Mouse (Mus musculus): ENCODE measurements around the gene Top2a. TPM values are rescaled to one million over a fixed set of nuclear protein-coding genes. Genes with fewer than 3 reads are reported as not detected.

The Top2a gene
- total and polyA plus RNA-seq, 2 experiments from 2014 or later, result 19.7 to 40.7 TPM

GRCm38 (mm10) chr11:98949242-98949957 is 74.6 kb downstream of the Top2a start:
- 76% methylated on average over 12 of the region's 12 CpGs for WGBS

DNA sequence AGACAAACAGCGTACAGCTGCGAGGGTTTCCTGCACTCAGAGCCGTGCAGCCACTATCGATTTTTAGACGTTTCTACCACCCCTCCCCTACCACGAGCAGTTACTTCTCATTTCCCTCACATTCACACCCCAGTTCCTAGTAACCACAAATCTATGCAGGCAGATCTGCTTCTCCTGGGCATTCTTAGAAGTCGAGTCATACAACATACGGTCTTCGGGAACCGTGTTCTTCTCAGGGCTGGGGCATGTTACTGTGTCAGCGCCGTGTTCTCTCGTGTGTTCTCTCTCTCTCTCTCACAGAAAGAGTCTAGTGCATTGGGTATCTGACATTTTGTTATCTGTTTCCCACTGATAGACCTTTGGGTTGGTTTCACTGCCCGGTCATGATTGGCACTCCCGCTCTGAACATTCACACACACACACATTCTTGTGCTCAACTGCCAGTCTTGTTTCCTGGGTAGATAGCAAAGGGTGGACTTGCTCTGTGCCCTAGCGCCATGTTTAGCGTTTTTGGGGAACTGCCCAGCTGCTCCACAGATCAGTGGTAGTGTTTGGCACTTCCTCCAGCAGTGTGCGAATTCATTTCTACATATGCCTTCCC is 75.9 kb downstream of the Top2a start:
- H3K27ac ChIP-seq (ENCODE audit: low read depth, low read length), result no peak overlapping the region
- DNase-seq, result no peak
- 0 out of 2 replicates have a peak, but pooled peaks cover 3% of the 10 kb centered on the region for H3K36me3 ChIP-seq (ENCODE audit: insufficient read depth)
- no peaks in the 10 kb centered on the region for H3K4me1 ChIP-seq (ENCODE audit: insufficient read depth)
- no peak for TF ChIP-seq CTCF (IDR thresholded peaks at IDR 0.05; ENCODE audit: low read depth)
- no peaks in the 10 kb centered on the region for H3K9me3 ChIP-seq (ENCODE audit: low read length)
- H3K9ac ChIP-seq, result no peak overlapping the region
- H3K4me2 ChIP-seq (ENCODE audit: low read depth), result no peak overlapping the region
- H3K27me3 ChIP-seq (ENCODE audit: insufficient read depth, low read length), result no peaks in the 10 kb centered on the region
- no peak overlapping the region for H3K4me3 ChIP-seq (ENCODE audit: low read depth, low read length)
- 86% methylated on average over 18 of the region's 18 CpGs for WGBS
- no peak for ATAC-seq

More at GRCm38 (mm10) chr11:98949242-98949957, 74.6 kb downstream of the Top2a start:
- Histone ChIP-seq H3K4me3 (ENCODE audit: low read depth, low read length) (no peak overlapping the region), H3K9me3 (ENCODE audit: low read length) (no peaks in the 10 kb centered on the region), H3K4me2 (ENCODE audit: low read depth) (no peak overlapping the region), H3K27me3 (ENCODE audit: insufficient read depth, low read length) (no peaks in the 10 kb centered on the region), H3K4me1 (ENCODE audit: insufficient read depth) (peaks cover 6% of the 10 kb centered on the region; the same call in 1 of the 2 replicates), H3K9ac (no peak overlapping the region), H3K36me3 (ENCODE audit: insufficient read depth) (0 out of 2 replicates have a peak, but pooled peaks cover 3% of the 10 kb centered on the region), H3K27ac (ENCODE audit: low read depth, low read length) (no peak overlapping the region)
- DNase-seq (no peak), ATAC-seq (no peak)
- TF ChIP-seq CTCF (IDR thresholded peaks at IDR 0.05; ENCODE audit: low read depth), result no peak

- no peaks in the 10 kb centered on the region for H3K9me3 ChIP-seq (ENCODE audit: low read length)
- H3K27me3 ChIP-seq (ENCODE audit: insufficient read depth, low read length), result no peaks in the 10 kb centered on the region
- no peak overlapping the region for H3K9ac ChIP-seq
- 51% methylated on average over 3 of the region's 3 CpGs for WGBS
- 0 out of 2 replicates have a peak, but pooled peaks cover 3% of the 10 kb centered on the region for H3K36me3 ChIP-seq (ENCODE audit: insufficient read depth)
- no peak overlapping the region for H3K4me3 ChIP-seq (ENCODE audit: low read depth, low read length)
- DNase-seq (no peak), ATAC-seq (no peak)
- no peak overlapping the region for H3K27ac ChIP-seq (ENCODE audit: low read depth, low read length)
- TF ChIP-seq CTCF (IDR thresholded peaks at IDR 0.05; ENCODE audit: low read depth), result no peak
- peaks cover 18% of the 10 kb centered on the region for H3K4me1 ChIP-seq (ENCODE audit: insufficient read depth)
- no peak overlapping the region for H3K4me2 ChIP-seq (ENCODE audit: low read depth)
Measured at GRCm38 (mm10) chr11:98945605-98945977, 78.4 kb downstream of the Top2a start.

GRCm38 (mm10) chr11:98944897-98945604 is 78.9 kb downstream of the Top2a start:
- TF ChIP-seq CTCF (IDR thresholded peaks at IDR 0.05; ENCODE audit: low read depth), result no peak
- DNase-seq (no peak), ATAC-seq (no peak)
- no peaks in the 10 kb centered on the region for H3K9me3 ChIP-seq (ENCODE audit: low read length)
- H3K9ac ChIP-seq, result no peak overlapping the region
- H3K27me3 ChIP-seq (ENCODE audit: insufficient read depth, low read length), result no peaks in the 10 kb centered on the region
- H3K4me2 ChIP-seq (ENCODE audit: low read depth), result no peak overlapping the region
- H3K36me3 ChIP-seq (ENCODE audit: insufficient read depth), result 0 out of 2 replicates have a peak, but pooled peaks cover under 1% of the 10 kb centered on the region
- peaks cover 23% of the 10 kb centered on the region for H3K4me1 ChIP-seq (ENCODE audit: insufficient read depth)
- 40% methylated on average over 11 of the region's 11 CpGs for WGBS
- no peak overlapping the region for H3K27ac ChIP-seq (ENCODE audit: low read depth, low read length)
- no peak overlapping the region for H3K4me3 ChIP-seq (ENCODE audit: low read depth, low read length)

- no peak for ATAC-seq
Measured at GRCm38 (mm10) chr11:98943741-98944461, 80.1 kb downstream of the Top2a start.

More at GRCm38 (mm10) chr11:98943741-98944461, 80.1 kb downstream of the Top2a start:
- H3K9ac ChIP-seq, result no peak overlapping the region
- no peak for DNase-seq
- no peaks in the 10 kb centered on the region for H3K9me3 ChIP-seq (ENCODE audit: low read length)
- no peak overlapping the region for H3K27ac ChIP-seq (ENCODE audit: low read depth, low read length)
- TF ChIP-seq CTCF (IDR thresholded peaks at IDR 0.05; ENCODE audit: low read depth), result no peak
- H3K36me3 ChIP-seq (ENCODE audit: insufficient read depth), result no peaks in the 10 kb centered on the region
- no peak overlapping the region for H3K4me2 ChIP-seq (ENCODE audit: low read depth)
- WGBS, result 32% methylated on average over 14 of the region's 14 CpGs
- no peaks in the 10 kb centered on the region for H3K27me3 ChIP-seq (ENCODE audit: insufficient read depth, low read length)
- peaks cover 23% of the 10 kb centered on the region for H3K4me1 ChIP-seq (ENCODE audit: insufficient read depth)
- no peak overlapping the region for H3K4me3 ChIP-seq (ENCODE audit: low read depth, low read length)

Other genes starting within 250 kb of the Top2a start
- gene Nr1d1, start 248.9 kb downstream of the Top2a start, total RNA-seq (2014; rRNA removed), result 4.5 and 6.7 TPM in 2 replicates
- 10.8 and 11.4 TPM in 2 replicates for gene Nr1d1, start 248.9 kb downstream of the Top2a start, polyA plus RNA-seq (2015; fragmentation: Nextera tagmentation; extraction: Ambion mirVana)
- 87.2 and 94.6 TPM in 2 replicates for gene Msl1, start 228.7 kb downstream of the Top2a start, total RNA-seq (2014; rRNA removed)
- gene Msl1, start 228.7 kb downstream of the Top2a start, polyA plus RNA-seq (2015; fragmentation: Nextera tagmentation; extraction: Ambion mirVana), result 16.3 and 24.1 TPM in 2 replicates
- gene Casc3, start 219.3 kb downstream of the Top2a start, total RNA-seq (2014; rRNA removed), result 22.5 and 27.2 TPM in 2 replicates
- 29.5 and 37.4 TPM in 2 replicates for gene Casc3, start 219.3 kb downstream of the Top2a start, polyA plus RNA-seq (2015; fragmentation: Nextera tagmentation; extraction: Ambion mirVana)
- gene Rapgefl1, start 187.4 kb downstream of the Top2a start, total RNA-seq (2014; rRNA removed), result 28.7 TPM in 2 replicates
- gene Rapgefl1, start 187.4 kb downstream of the Top2a start, polyA plus RNA-seq (2015; fragmentation: Nextera tagmentation; extraction: Ambion mirVana), result 5.6 and 9.8 TPM in 2 replicates
- gene Wipf2, start 160.6 kb downstream of the Top2a start, total RNA-seq (2014; rRNA removed), result 7.1 and 8.2 TPM in 2 replicates
- 1.6 and 3.0 TPM in 2 replicates for gene Wipf2, start 160.6 kb downstream of the Top2a start, polyA plus RNA-seq (2015; fragmentation: Nextera tagmentation; extraction: Ambion mirVana)
- gene Cdc6, start 116.4 kb downstream of the Top2a start, total RNA-seq (2014; rRNA removed), result 2.2 and 2.3 TPM in 2 replicates
- 1.3 and 1.7 TPM in 2 replicates for gene Cdc6, start 116.4 kb downstream of the Top2a start, polyA plus RNA-seq (2015; fragmentation: Nextera tagmentation; extraction: Ambion mirVana)
- 11.6 and 15.2 TPM in 2 replicates for gene Rara, start 96.4 kb downstream of the Top2a start, total RNA-seq (2014; rRNA removed)
- gene Rara, start 96.4 kb downstream of the Top2a start, polyA plus RNA-seq (2015; fragmentation: Nextera tagmentation; extraction: Ambion mirVana), result 9.5 and 10.7 TPM in 2 replicates
- gene Gjd3, start 41.2 kb downstream of the Top2a start, total RNA-seq (2014; rRNA removed), result 1.2 and 1.4 TPM in 2 replicates
- gene Gjd3, start 41.2 kb downstream of the Top2a start, polyA plus RNA-seq (2015; fragmentation: Nextera tagmentation; extraction: Ambion mirVana), result 2.0 and 2.7 TPM in 2 replicates
- 99.0 and 102 TPM in 2 replicates for gene Igfbp4, start 17.1 kb upstream of the Top2a start, total RNA-seq (2014; rRNA removed)
- gene Igfbp4, start 17.1 kb upstream of the Top2a start, polyA plus RNA-seq (2015; fragmentation: Nextera tagmentation; extraction: Ambion mirVana), result 128 and 142 TPM in 2 replicates
- gene Tns4, start 65.1 kb upstream of the Top2a start, total RNA-seq (2014; rRNA removed), result 0.48 TPM in 1 of 2 replicates, not detected in the other
- 0.29 TPM in 1 of 2 replicates, not detected in the other for gene Tns4, start 65.1 kb upstream of the Top2a start, polyA plus RNA-seq (2015; fragmentation: Nextera tagmentation; extraction: Ambion mirVana)
- 0.38 TPM in 1 of 2 replicates, not detected in the other for gene Ccr7, start 130.9 kb upstream of the Top2a start, total RNA-seq (2014; rRNA removed)
- gene Ccr7, start 130.9 kb upstream of the Top2a start, polyA plus RNA-seq (2015; fragmentation: Nextera tagmentation; extraction: Ambion mirVana), result 0.06 and 0.17 TPM in 2 replicates
- gene Smarce1, start 206.8 kb upstream of the Top2a start, total RNA-seq (2014; rRNA removed), result 116 and 156 TPM in 2 replicates
- 227 and 228 TPM in 2 replicates for gene Smarce1, start 206.8 kb upstream of the Top2a start, polyA plus RNA-seq (2015; fragmentation: Nextera tagmentation; extraction: Ambion mirVana)
- gene Krt222, start 219.9 kb upstream of the Top2a start, total RNA-seq (2014; rRNA removed), result 6.5 and 7.4 TPM in 2 replicates
- gene Krt222, start 219.9 kb upstream of the Top2a start, polyA plus RNA-seq (2015; fragmentation: Nextera tagmentation; extraction: Ambion mirVana), result 4.8 and 8.7 TPM in 2 replicates